Mouse (Mus musculus) ES-Bruce4 (cell line): ENCODE data around the gene Nmnat2.

Experiments used
- CTCF ChIP-seq: IDR thresholded peaks from one replicate; pipeline ENCODE4 v1.8.1; 2011; ENCODE audit warnings: low read depth, low read length
- POLR2A ChIP-seq: IDR thresholded peaks from one replicate; pipeline ENCODE4 v1.8.1; 2011; ENCODE audit warnings: low read length; ENCODE audit not compliant: insufficient read depth

DNA sequence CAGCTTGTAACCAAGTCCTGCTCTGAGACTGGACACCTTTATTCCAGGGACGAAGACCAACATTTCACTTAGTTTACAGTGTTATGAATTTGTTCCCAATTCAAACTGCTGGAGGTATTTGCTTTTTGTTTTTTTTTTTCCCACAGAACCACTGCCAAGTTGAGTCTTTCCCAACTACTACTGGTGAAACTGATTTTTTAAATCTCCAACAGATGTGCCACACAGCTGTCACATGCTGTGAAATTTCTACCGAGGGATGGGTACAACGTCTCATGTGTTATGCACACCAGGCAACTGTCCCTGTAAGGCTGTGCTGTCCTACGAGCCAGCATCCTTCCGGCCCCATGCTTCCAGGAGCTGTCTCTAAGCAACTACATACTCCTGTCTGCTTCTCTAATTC is 213.5 kb downstream of the Nmnat2 start:
- TF ChIP-seq CTCF (no peak), POLR2A (no peak)
